Mouse (Mus musculus): ENCODE measurements around the gene Slc17a1. TPM values are rescaled to one million over a fixed set of nuclear protein-coding genes. Genes with fewer than 3 reads are reported as not detected.

The Slc17a1 gene
- polyA plus RNA-seq, 1 experiment: not detected

DNA sequence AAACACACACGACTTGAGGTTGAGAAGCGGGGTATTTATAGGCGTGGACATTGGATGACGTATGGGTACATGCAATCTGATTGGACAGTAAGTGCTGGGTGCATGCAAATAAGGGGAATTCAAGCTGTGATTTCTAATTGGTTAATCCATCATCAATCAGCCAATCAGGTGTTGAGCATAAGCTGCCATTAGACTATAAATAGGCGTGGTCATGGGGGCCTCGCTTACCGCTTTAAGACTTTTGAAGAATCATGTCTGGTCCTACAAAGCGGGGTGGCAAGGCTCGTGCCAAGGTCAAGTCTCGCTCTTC is 66.6 kb downstream of the Slc17a1 start, which contains the start of gene Hist1h2aa:
Gene Hist1h2aa, plus strand, starts transcription at position 252 of the 310 bp plus-strand sequence.
- no peak for DNase-seq
- 91% methylated on average over 10 of the region's 10 CpGs for WGBS
- no peak for TF ChIP-seq CTCF (IDR thresholded peaks at IDR 0.05; ENCODE audit: insufficient read depth, low read length)
- TF ChIP-seq POLR2A (IDR thresholded peaks at IDR 0.05; ENCODE audit: borderline replicate concordance, extremely low read depth, low read depth, low read length): no peak
- no peaks in the 10 kb centered on the region for H3K4me1 ChIP-seq (ENCODE audit: control insufficient read depth, insufficient read depth, low read length)
- H3K4me3 ChIP-seq (replicated peaks; ENCODE audit: extremely low read depth, low read depth, low read length): no peak within 1 kb of the TSS

DNA sequence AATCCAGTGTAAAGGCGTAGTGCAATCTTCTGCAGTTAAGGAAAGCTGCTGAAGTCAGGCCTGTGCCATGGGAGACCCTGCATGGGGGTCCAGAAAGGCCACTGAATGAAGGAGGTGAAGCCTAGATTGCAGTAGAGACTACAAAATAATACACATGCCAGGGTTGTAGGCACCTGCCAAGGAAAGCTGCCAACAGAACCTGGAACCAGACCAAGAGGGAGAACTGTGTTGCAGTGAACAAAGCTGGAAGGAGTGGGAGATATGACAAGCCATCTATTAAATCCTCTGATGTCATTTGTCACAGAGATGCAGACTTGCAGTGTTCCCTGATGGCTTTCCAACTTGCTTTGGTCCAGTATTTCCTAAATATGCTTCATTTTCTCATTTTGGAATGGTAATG is 71.1 kb downstream of the Slc17a1 start:
- no peak overlapping the region for H3K4me3 ChIP-seq (replicated peaks; ENCODE audit: extremely low read depth, low read depth, low read length)
- TF ChIP-seq CTCF (IDR thresholded peaks at IDR 0.05; ENCODE audit: insufficient read depth, low read length) (no peak), POLR2A (IDR thresholded peaks at IDR 0.05; ENCODE audit: borderline replicate concordance, extremely low read depth, low read depth, low read length) (no peak)
- DNase-seq: no peak
- H3K4me1 ChIP-seq (ENCODE audit: control insufficient read depth, insufficient read depth, low read length): no peaks in the 10 kb centered on the region
- 94% methylated on average over 1 of the region's 1 CpGs for WGBS

DNA sequence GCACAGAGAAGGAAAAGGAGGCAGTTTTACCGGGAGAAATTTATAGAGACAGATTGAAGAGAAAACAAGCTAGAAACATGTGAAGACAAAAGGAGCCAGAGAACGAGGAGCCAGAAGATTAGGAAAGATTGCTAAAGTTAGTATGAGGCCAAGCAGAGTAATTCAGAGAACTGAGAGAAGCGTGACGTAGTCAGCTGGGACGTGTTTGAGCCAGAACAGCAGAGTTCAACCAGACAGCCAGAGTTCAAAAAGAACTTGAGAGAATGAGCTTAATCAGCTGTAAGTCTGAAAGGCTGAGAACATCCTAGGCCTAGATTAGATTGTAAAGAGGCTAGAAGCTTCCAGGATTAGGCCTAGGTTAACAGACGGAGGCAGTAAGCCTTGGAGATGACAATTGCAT is 72.7 kb downstream of the Slc17a1 start:
- DNase-seq: no peak
- WGBS: 65% methylated on average over 6 of the region's 6 CpGs
- Histone ChIP-seq H3K4me1 (ENCODE audit: control insufficient read depth, insufficient read depth, low read length) (no peaks in the 10 kb centered on the region), H3K4me3 (replicated peaks; ENCODE audit: extremely low read depth, low read depth, low read length) (no peak overlapping the region)
- TF ChIP-seq CTCF (IDR thresholded peaks at IDR 0.05; ENCODE audit: insufficient read depth, low read length): no peak
- no peak for TF ChIP-seq POLR2A (IDR thresholded peaks at IDR 0.05; ENCODE audit: borderline replicate concordance, extremely low read depth, low read depth, low read length)

DNA sequence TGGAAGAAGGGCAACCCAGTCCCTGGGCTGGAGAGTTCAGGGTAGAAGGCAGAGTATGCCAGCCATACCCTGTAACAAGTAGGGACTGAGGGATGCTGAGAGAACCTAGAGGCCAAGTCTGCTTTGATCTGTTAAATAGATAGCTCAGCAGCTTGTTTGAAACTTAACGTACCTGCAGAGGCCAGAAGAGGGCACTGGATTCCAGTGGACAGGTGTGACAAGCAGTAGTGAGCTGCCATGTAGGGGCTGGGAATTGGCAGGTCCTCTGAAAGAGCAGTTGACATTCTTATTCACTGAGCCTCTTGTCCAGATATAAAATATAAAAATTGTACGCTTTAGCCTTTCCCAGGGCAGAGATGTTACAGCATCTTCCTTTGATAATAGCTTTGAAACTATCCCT is 75.3 kb downstream of the Slc17a1 start:
- 54% methylated on average over 2 of the region's 2 CpGs for WGBS
- H3K4me3 ChIP-seq (replicated peaks; ENCODE audit: extremely low read depth, low read depth, low read length): no peak overlapping the region
- no peak for DNase-seq
- TF ChIP-seq CTCF (IDR thresholded peaks at IDR 0.05; ENCODE audit: insufficient read depth, low read length) (no peak), POLR2A (IDR thresholded peaks at IDR 0.05; ENCODE audit: borderline replicate concordance, extremely low read depth, low read depth, low read length) (no peak)
- H3K4me1 ChIP-seq (ENCODE audit: control insufficient read depth, insufficient read depth, low read length): no peaks in the 10 kb centered on the region

Other genes with a start within 250 kb of the Slc17a1 start
- gene Hist1h2be, start 246.6 kb upstream of the Slc17a1 start, polyA plus RNA-seq (2012; rRNA removed): 2.7 and 3.0 TPM in 2 replicates
- 2.0 and 2.4 TPM in 2 replicates for gene Hist1h1e, start 245.2 kb upstream of the Slc17a1 start, polyA plus RNA-seq (2012; rRNA removed)
- 0.45 and 0.61 TPM in 2 replicates for gene Hist1h2ac, start 183.8 kb upstream of the Slc17a1 start, polyA plus RNA-seq (2012; rRNA removed)
- gene Hist1h2bc, start 183.6 kb upstream of the Slc17a1 start, polyA plus RNA-seq (2012; rRNA removed): 142 and 182 TPM in 2 replicates
- not detected in 2 replicates for gene Hist1h1t, start 171.9 kb upstream of the Slc17a1 start, polyA plus RNA-seq (2012; rRNA removed)
- 6.3 and 6.8 TPM in 2 replicates for gene Hist1h4c, start 169.3 kb upstream of the Slc17a1 start, polyA plus RNA-seq (2012; rRNA removed)
- gene Hfe, start 156.9 kb upstream of the Slc17a1 start, polyA plus RNA-seq (2012; rRNA removed): 21.3 and 24.2 TPM in 2 replicates
- gene Hist1h1c, start 128.9 kb upstream of the Slc17a1 start, polyA plus RNA-seq (2012; rRNA removed): 38.1 and 46.7 TPM in 2 replicates
- 1.2 and 2.9 TPM in 2 replicates for gene Hist1h3c, start 122.1 kb upstream of the Slc17a1 start, polyA plus RNA-seq (2012; rRNA removed)
- gene Hist1h2bb, start 121.0 kb upstream of the Slc17a1 start, polyA plus RNA-seq (2012; rRNA removed): 2.5 and 2.6 TPM in 2 replicates
- 2.0 and 3.9 TPM in 2 replicates for gene Hist1h2ab, start 116.6 kb upstream of the Slc17a1 start, polyA plus RNA-seq (2012; rRNA removed)
- gene Hist1h3b, start 115.5 kb upstream of the Slc17a1 start, polyA plus RNA-seq (2012; rRNA removed): 2.6 and 3.8 TPM in 2 replicates
- 2.5 and 2.8 TPM in 2 replicates for gene Hist1h4b, start 110.7 kb upstream of the Slc17a1 start, polyA plus RNA-seq (2012; rRNA removed)
- 2.4 and 2.9 TPM in 2 replicates for gene Hist1h4a, start 106.5 kb upstream of the Slc17a1 start, polyA plus RNA-seq (2012; rRNA removed)
- 3.1 and 4.3 TPM in 2 replicates for gene Hist1h3a, start 105.4 kb upstream of the Slc17a1 start, polyA plus RNA-seq (2012; rRNA removed)
- gene Hist1h1a, start 104.1 kb upstream of the Slc17a1 start, polyA plus RNA-seq (2012; rRNA removed): not detected in 2 replicates
- gene Trim38, start 97.8 kb upstream of the Slc17a1 start, polyA plus RNA-seq (2012; rRNA removed): 0.07 TPM in 1 of 2 replicates, not detected in the other
- 0.32 and 0.52 TPM in 2 replicates for gene Slc17a2, start 60.8 kb upstream of the Slc17a1 start, polyA plus RNA-seq (2012; rRNA removed)
- 0.02 TPM in 1 of 2 replicates, not detected in the other for gene Slc17a3, start 28.3 kb upstream of the Slc17a1 start, polyA plus RNA-seq (2012; rRNA removed)
- gene Slc17a4, start 47.3 kb downstream of the Slc17a1 start, polyA plus RNA-seq (2012; rRNA removed): 0.07 TPM in 1 of 2 replicates, not detected in the other
- not detected in 2 replicates for gene Hist1h2ba, start 66.4 kb downstream of the Slc17a1 start, polyA plus RNA-seq (2012; rRNA removed)
- gene Hist1h2aa, start 66.7 kb downstream of the Slc17a1 start, polyA plus RNA-seq (2012; rRNA removed): not detected in 2 replicates
- not detected in 2 replicates for gene Scgn, start 123.5 kb downstream of the Slc17a1 start, polyA plus RNA-seq (2012; rRNA removed)